Mouse (Mus musculus) ES-E14 (cell line): Measurements from ENCODE around the gene Zfp119a. TPM values are rescaled to one million over a fixed set of nuclear protein-coding genes. Genes with fewer than 3 reads are reported as not detected.

Experiments
- DNase-seq: peaks from one replicate; pipeline ENCODE4 v3.0.0-alpha.2; 2013; ENCODE audit warnings: low read depth, low spot score
- H3K27ac ChIP-seq: 2 replicates; pipeline ENCODE4 v1.5.1; 2012; ENCODE audit warnings: low read depth, mild to moderate bottlenecking, low read length, moderate library complexity, mixed read lengths; ENCODE audit not compliant: poor library complexity, insufficient read depth, severe bottlenecking
- H3K36me3 ChIP-seq: 2 replicates; pipeline ENCODE4 v1.6.1; 2012; ENCODE audit warnings: mild to moderate bottlenecking, low read length, moderate library complexity, mixed read lengths; ENCODE audit not compliant: control insufficient read depth, poor library complexity, insufficient read depth, severe bottlenecking
- H3K4me1 ChIP-seq, 2 experiments: fragments of 150-350 bp in 1 of 2; sonication (generic) in 1 of 2; 2 replicates each; pipeline ENCODE4 v1.6.1; 2012; ENCODE audit warnings: low read length in 2 of 2, mild to moderate bottlenecking in 1 of 2, mixed read lengths in 1 of 2; ENCODE audit not compliant: control insufficient read depth in 2 of 2, insufficient read depth in 2 of 2, poor library complexity in 1 of 2
- H3K4me3 ChIP-seq, 2 experiments: fragments of 150-350 bp in 1 of 2; sonication (generic) in 1 of 2; 2 replicates each; pipeline ENCODE4 v1.5.1; 2012; ENCODE audit warnings: low read length in 2 of 2, low read depth in 1 of 2, mild to moderate bottlenecking in 1 of 2, mixed read lengths in 1 of 2; ENCODE audit not compliant: insufficient read depth in 1 of 2, poor library complexity in 1 of 2, severe bottlenecking in 1 of 2
- H3K9ac ChIP-seq: 2 replicates; pipeline ENCODE4 v1.6.1; 2012; ENCODE audit warnings: low read depth, mild to moderate bottlenecking, low read length, mixed read lengths; ENCODE audit not compliant: poor library complexity, insufficient read depth, severe bottlenecking
- H3K9me3 ChIP-seq: fragments of 150-350 bp; sonication (generic); 2 replicates; pipeline ENCODE4 v1.6.1; 2012; ENCODE audit warnings: low read depth, mild to moderate bottlenecking, low read length; ENCODE audit not compliant: control insufficient read depth, insufficient read depth
- CHD2 ChIP-seq: IDR thresholded peaks from 2 replicates; pipeline ENCODE4 v1.6.1; 2014; ENCODE audit warnings: mild to moderate bottlenecking, low read depth, low read length, inconsistent platforms
- HCFC1 ChIP-seq: IDR thresholded peaks from 2 replicates; pipeline ENCODE4 v1.6.1; 2012; ENCODE audit warnings: low read length, inconsistent platforms, borderline replicate concordance; ENCODE audit not compliant: insufficient read depth
- MAFK ChIP-seq: IDR thresholded peaks from 2 replicates; pipeline ENCODE4 v1.6.1; 2014; ENCODE audit warnings: mild to moderate bottlenecking, low read depth, low read length, inconsistent platforms; ENCODE audit not compliant: insufficient read depth
- ZC3H11A ChIP-seq: IDR thresholded peaks from 2 replicates; pipeline ENCODE4 v1.6.1; 2012; ENCODE audit warnings: low read depth, mild to moderate bottlenecking, inconsistent platforms, low read length, borderline replicate concordance
- ZNF384 ChIP-seq: IDR thresholded peaks from 2 replicates; pipeline ENCODE4 v1.6.1; 2012; ENCODE audit warnings: low read depth, low read length, inconsistent platforms
- in situ Hi-C, 2 experiments: fragments of 600-800 bp; cut with MboI; formaldehyde crosslinking; loops; one replicate each; pipeline ENCODE4 v1.15.1; 2025; ENCODE audit warnings: low sequenced_read_pairs in 2 of 2, inconsistent platforms in 1 of 2; ENCODE audit not compliant: unreplicated experiment in 2 of 2
- total RNA-seq: library from RNA; depleted of rRNA; stranded (reverse); fragments of 300-350 nt; gene quantifications from 2 replicates; pipeline ENCODE4 v1.2.3, GENCODE M21; 2012; rRNA removed

Zfp119a gene
- total RNA-seq, 1 experiment, result 5.4 TPM

- H3K9ac ChIP-seq, result no peak overlapping the region
- DNase-seq, result no peak
- TF ChIP-seq CHD2 (no peak), ZC3H11A (no peak), MAFK (no peak), ZNF384 (no peak), HCFC1 (no peak)
- no peaks in the 10 kb centered on the region for H3K36me3 ChIP-seq
- H3K9me3 ChIP-seq, result no peaks in the 10 kb centered on the region
- no peaks in the 10 kb centered on the region for H3K4me1 ChIP-seq
- in situ Hi-C loops, result no loop called here
- no peak overlapping the region for H3K4me3 ChIP-seq
- no peak overlapping the region for H3K27ac ChIP-seq
Measured at GRCm38 (mm10) chr17:55821566-55821965, 57.2 kb downstream of the Zfp119a start.

- TF ChIP-seq ZC3H11A, result no peak
- no peak for TF ChIP-seq MAFK
- no peak overlapping the region for H3K9ac ChIP-seq
- DNase-seq, result no peak
Measured at GRCm38 (mm10) chr17:55816853-55817252, 61.9 kb downstream of the Zfp119a start.

More at GRCm38 (mm10) chr17:55816853-55817252, 61.9 kb downstream of the Zfp119a start:
- no peaks in the 10 kb centered on the region for H3K4me1 ChIP-seq
- no peaks in the 10 kb centered on the region for H3K36me3 ChIP-seq
- in situ Hi-C loops, result no loop called here
- no peak overlapping the region for H3K4me3 ChIP-seq
- no peaks in the 10 kb centered on the region for H3K9me3 ChIP-seq
- H3K27ac ChIP-seq, result no peak overlapping the region

Other genes with a start within 250 kb of the Zfp119a start
- 4.9 and 6.6 TPM in 2 replicates for gene Pot1b, start 166.3 kb downstream of the Zfp119a start, total RNA-seq
- not detected in 2 replicates for gene Adgre4, start 128.9 kb downstream of the Zfp119a start, total RNA-seq
- 6.6 and 6.9 TPM in 2 replicates for gene Zfp959, start 13.2 kb upstream of the Zfp119a start, total RNA-seq
- gene Zfp119b, start 70.6 kb upstream of the Zfp119a start, total RNA-seq, result 3.9 and 4.6 TPM in 2 replicates
- 0.49 and 0.74 TPM in 2 replicates for gene Ebi3, start 73.7 kb upstream of the Zfp119a start, total RNA-seq
- gene Yju2, start 80.2 kb upstream of the Zfp119a start, total RNA-seq, result 14.0 and 14.7 TPM in 2 replicates
- 1.5 and 2.4 TPM in 2 replicates for gene Shd, start 91.5 kb upstream of the Zfp119a start, total RNA-seq
- 24.2 and 50.7 TPM in 2 replicates for gene Fsd1, start 107.6 kb upstream of the Zfp119a start, total RNA-seq
- gene Stap2, start 126.7 kb upstream of the Zfp119a start, total RNA-seq, result 3.4 and 6.4 TPM in 2 replicates
- gene Mpnd, start 126.8 kb upstream of the Zfp119a start, total RNA-seq, result 39.0 and 61.5 TPM in 2 replicates
- 67.7 and 73.8 TPM in 2 replicates for gene Sh3gl1, start 157.7 kb upstream of the Zfp119a start, total RNA-seq
- 48.3 and 57.9 TPM in 2 replicates for gene Chaf1a, start 161.5 kb upstream of the Zfp119a start, total RNA-seq
- 34.8 and 38.8 TPM in 2 replicates for gene Ubxn6, start 196.1 kb upstream of the Zfp119a start, total RNA-seq
- 165 and 204 TPM in 2 replicates for gene Hdgfl2, start 200.7 kb upstream of the Zfp119a start, total RNA-seq
- 0.31 and 0.69 TPM in 2 replicates for gene Plin4, start 230.9 kb upstream of the Zfp119a start, total RNA-seq
- gene Plin5, start 238.7 kb upstream of the Zfp119a start, total RNA-seq, result 1.4 and 2.1 TPM in 2 replicates
- not detected in 2 replicates for gene Lrg1, start 243.1 kb upstream of the Zfp119a start, total RNA-seq